Mouse (Mus musculus) spleen, adult 18-20 months (tissue): ENCODE results near the gene Tanc2.
A peak's percentile ranks its signal among the peaks of the same experiment; 100 is the strongest.

Experiments used
- DNase-seq, 2 experiments: peaks; one replicate each; pipeline ENCODE4 v3.0.0; 2022; ENCODE audit warnings: mixed read lengths in 2 of 2

Tanc2 gene

GRCm38 (mm10) chr11:105837962-105838361 is 248.2 kb downstream of the Tanc2 start:
- no peak for DNase-seq

GRCm38 (mm10) chr11:105845901-105846300 is 256.1 kb downstream of the Tanc2 start:
- no peak for DNase-seq

DNA sequence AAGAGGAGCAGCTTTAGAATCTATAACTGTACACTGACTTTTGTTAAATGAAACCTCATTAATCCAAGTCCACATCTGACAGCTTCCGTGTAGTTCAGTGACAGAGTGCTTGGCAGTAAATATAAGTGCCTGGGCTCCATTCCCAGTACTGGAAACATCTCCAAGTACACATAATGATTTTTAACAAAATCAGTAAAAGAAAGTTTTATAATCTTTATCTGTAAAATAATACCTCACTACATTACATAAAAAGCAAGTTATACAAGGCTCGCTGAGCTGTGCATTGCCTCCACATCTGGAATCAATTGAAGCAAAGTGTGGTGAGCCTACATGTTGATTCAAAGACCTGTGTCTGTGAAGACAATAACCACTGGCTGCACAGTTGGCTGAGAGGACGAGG is 265.7 kb downstream of the Tanc2 start:
- DNase-seq, result no peak

GRCm38 (mm10) chr11:105858063-105858462 is 268.3 kb downstream of the Tanc2 start:
- DNase-seq, result no peak

DNA sequence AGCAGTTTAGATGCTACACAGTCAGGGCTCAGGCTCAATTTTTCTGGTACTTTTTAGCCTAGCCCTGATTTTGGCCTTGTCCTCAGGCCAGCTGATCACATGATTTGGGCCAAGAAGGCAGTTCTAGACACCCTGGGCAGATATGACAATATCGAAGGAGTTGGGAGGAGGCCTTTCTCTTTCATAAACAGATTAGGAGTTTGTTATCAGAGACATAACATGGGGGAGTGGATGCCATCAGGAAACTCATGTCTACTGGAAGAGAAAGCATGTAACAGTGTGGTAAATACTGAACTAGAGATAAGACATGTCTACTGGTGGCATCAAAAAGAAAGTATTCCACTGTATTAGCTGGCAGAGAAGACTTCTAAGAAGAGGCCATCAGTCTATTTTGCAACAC is 295.8 kb downstream of the Tanc2 start:
- no peak for DNase-seq

- DNase-seq, result no peak
Measured at GRCm38 (mm10) chr11:105887281-105887680, 297.5 kb downstream of the Tanc2 start.

- no peak for DNase-seq
Measured at GRCm38 (mm10) chr11:105899151-105899550, 309.4 kb downstream of the Tanc2 start.

GRCm38 (mm10) chr11:105901501-105901900 is 311.7 kb downstream of the Tanc2 start:
- DNase-seq, result no peak

GRCm38 (mm10) chr11:105902956-105903355 is 313.2 kb downstream of the Tanc2 start:
- no peak for DNase-seq

- DNase-seq, result no peak
Measured at GRCm38 (mm10) chr11:105905529-105906213, 315.9 kb downstream of the Tanc2 start.

DNA sequence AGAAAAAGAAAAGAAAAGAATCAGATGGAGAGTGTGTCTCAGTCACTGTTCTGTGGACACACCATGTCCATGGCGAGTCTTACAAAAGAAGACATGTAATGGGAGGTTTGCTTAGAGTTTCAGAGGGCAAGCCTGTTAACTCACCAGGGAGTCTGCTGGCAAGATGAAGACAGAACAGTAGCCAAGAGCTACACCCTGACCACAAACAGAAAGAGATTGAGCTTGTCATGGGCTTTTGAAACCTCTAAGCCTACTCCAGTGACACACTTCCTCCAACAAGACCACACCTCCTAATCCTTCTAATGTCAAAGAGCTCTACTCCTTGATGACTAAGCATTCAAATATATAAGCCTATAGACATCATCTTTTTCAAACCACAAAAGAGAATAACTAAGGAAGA is 317.6 kb downstream of the Tanc2 start:
- no peak for DNase-seq

DNA sequence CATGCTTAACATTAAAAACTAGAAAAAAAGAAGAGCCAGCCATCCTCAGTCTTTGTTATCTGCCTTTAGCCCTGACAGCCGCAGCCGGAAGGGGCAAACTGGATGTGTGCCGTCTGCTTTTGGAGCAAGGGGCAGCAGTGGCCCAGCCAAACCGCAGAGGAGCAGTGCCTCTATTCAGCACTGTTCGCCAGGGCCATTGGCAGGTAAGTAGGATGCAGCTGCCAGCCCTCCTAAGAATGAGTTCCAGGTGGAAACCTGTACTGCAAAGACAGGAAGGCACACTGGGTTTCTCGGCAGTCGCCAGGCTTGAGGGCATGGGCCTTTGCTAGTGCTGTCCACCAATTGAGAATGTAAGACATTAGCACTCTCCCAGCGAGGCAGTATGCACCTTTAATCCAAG is 319.1 kb downstream of the Tanc2 start:
- no peak for DNase-seq

GRCm38 (mm10) chr11:105909617-105910016 is 319.8 kb downstream of the Tanc2 start:
- DNase-seq, result no peak

DNA sequence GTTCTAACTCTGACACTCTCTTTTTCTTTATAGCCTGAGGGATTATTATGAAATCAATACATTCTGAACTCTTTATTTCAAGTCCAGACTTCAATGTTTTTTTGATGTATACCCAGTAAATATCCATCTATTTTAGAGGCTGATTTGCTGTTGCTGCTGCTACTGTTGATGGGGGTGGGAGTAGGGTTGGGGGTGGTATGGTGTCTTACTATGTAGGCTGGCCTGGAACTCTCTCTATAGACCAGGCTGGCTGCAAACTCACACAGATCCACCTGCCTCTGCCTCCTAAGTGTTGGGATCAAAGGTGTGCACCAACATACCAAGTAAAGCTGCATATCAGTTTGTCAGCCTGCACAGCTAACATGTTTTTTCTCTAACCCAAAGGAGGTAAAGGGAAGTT is 321.4 kb downstream of the Tanc2 start:
- no peak for DNase-seq

- DNase-seq, result peak in 1 of 2 experiments; percentile 65
Measured at GRCm38 (mm10) chr11:105911592-105912375, 322.0 kb downstream of the Tanc2 start.

DNA sequence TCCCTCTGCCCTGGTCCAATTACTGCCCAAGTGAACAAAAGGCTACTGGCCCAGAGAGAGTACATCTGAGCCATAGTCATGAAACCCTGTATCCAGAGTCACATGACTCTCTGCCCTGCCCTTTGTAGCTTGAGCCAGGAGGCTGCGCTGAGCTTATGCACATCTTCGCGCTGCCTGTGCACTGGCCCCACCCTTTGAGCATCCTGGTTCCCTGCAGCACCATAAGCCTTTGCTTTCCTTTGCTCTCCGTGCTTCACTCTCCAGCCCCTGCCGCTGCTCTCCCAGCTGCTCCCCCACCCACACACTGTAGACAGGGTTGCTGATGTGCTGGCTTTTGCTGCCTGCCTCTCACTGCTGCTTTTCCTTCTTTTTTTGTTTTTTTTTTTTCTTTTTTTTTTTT is 323.8 kb downstream of the Tanc2 start:
- no peak for DNase-seq

GRCm38 (mm10) chr11:105920098-105920785 is 330.5 kb downstream of the Tanc2 start:
- no peak for DNase-seq

GRCm38 (mm10) chr11:105920836-105921235 is 331.1 kb downstream of the Tanc2 start:
- DNase-seq, result no peak

DNA sequence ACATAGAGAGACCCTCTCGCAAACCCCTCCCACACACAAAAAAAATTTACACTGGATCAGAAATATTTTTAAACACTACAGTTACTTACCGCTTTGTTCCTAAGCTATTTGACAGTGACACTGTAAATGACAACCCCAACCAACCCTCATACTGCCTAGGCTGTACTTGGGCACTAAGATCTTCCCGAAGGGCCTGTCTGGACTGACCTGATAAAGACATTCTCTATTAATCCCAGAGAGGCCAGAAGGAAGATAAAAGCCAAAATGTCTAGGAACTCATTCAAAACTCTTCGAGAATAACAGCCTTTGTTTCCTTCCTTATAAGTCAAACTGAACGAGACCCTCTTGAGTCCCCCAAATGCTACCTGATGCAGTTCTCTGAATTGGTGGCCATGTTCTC is 331.5 kb downstream of the Tanc2 start:
- no peak for DNase-seq

GRCm38 (mm10) chr11:105922769-105923663 is 333.2 kb downstream of the Tanc2 start:
- DNase-seq, result no peak

- DNase-seq, result peak in 1 of 2 experiments; percentile 59
Measured at GRCm38 (mm10) chr11:105927065-105928030, 337.6 kb downstream of the Tanc2 start.
